Mouse (Mus musculus) neural tube, embryonic 12.5 days (tissue): ENCODE measurements around the gene Nckap1l. TPM values are rescaled to one million over a fixed set of nuclear protein-coding genes. Genes with fewer than 3 reads are reported as not detected.

Experiments
- ATAC-seq: fragments of 200-750 bp; cut with Nextera tagmentation; 2 replicates; pipeline ENCODE4 v1.8.0; 2017; ENCODE audit warnings: low read depth, mild to moderate bottlenecking, moderate TSS enrichment, moderate library complexity; ENCODE audit not compliant: low FRiP score
- H3K27ac ChIP-seq: fragments of 300-500 bp; sonication (generic); 2 replicates; pipeline ENCODE4 v1.5.1; 2016
- H3K27me3 ChIP-seq: fragments of 300-500 bp; sonication (generic); replicated peaks from 2 replicates; pipeline ENCODE4 v1.6.1; 2016; ENCODE audit warnings: mild to moderate bottlenecking
- H3K36me3 ChIP-seq: fragments of 300-500 bp; sonication (generic); 2 replicates; pipeline ENCODE4 v1.6.1; 2016; ENCODE audit warnings: mild to moderate bottlenecking
- H3K4me1 ChIP-seq: fragments of 300-500 bp; sonication (generic); 2 replicates; pipeline ENCODE4 v1.6.1; 2016
- H3K4me2 ChIP-seq: fragments of 300-500 bp; sonication (generic); replicated peaks from 2 replicates; pipeline ENCODE4 v1.6.1; 2016; ENCODE audit warnings: mild to moderate bottlenecking
- H3K4me3 ChIP-seq: fragments of 300-500 bp; sonication (generic); 2 replicates; pipeline ENCODE4 v1.5.1; 2016
- H3K9ac ChIP-seq: fragments of 300-500 bp; sonication (generic); 2 replicates; pipeline ENCODE4 v1.6.1; 2016; ENCODE audit warnings: mild to moderate bottlenecking
- H3K9me3 ChIP-seq: fragments of 300-500 bp; sonication (generic); 2 replicates; pipeline ENCODE4 v1.6.1; 2016; ENCODE audit warnings: mild to moderate bottlenecking
- WGBS: fragments of 180-500 bp; shearing (Covaris S2); methylation state at CpG from one replicate; pipeline ENCODE4 v1.1.7; 2016; 5-methylcytosine and 5-hydroxymethylcytosine counted together
- polyA plus RNA-seq: library from polyadenylated mRNA; unstranded; fragments of >200 nt; fragmentation: Nextera tagmentation; extraction: Ambion mirVana; gene quantifications from 2 replicates; pipeline ENCODE4 v1.2.1, GENCODE M21; 2016

The Nckap1l gene
- polyA plus RNA-seq, 1 experiment from 2014 or later, result 1.8 TPM

GRCm38 (mm10) chr15:103479080-103479606, 25.5 kb downstream of the Nckap1l start:
- H3K27ac ChIP-seq, result no peak overlapping the region
- no peak for ATAC-seq
- H3K9me3 ChIP-seq, result no peaks in the 10 kb centered on the region
- no peaks in the 10 kb centered on the region for H3K36me3 ChIP-seq
- no peaks in the 10 kb centered on the region for H3K27me3 ChIP-seq
- no peak overlapping the region for H3K4me3 ChIP-seq
- no peaks in the 10 kb centered on the region for H3K4me1 ChIP-seq
- H3K9ac ChIP-seq, result no peak overlapping the region
- H3K4me2 ChIP-seq, result no peak overlapping the region
- WGBS, result 78% methylated on average over 1 of the region's 1 CpGs

GRCm38 (mm10) chr15:103480129-103480528, 26.5 kb downstream of the Nckap1l start:
- H3K36me3 ChIP-seq, result no peaks in the 10 kb centered on the region
- H3K4me2 ChIP-seq, result no peak overlapping the region
- H3K27me3 ChIP-seq, result no peaks in the 10 kb centered on the region
- H3K9ac ChIP-seq, result no peak overlapping the region
- WGBS, result 84% methylated on average over 2 of the region's 2 CpGs
- no peaks in the 10 kb centered on the region for H3K4me1 ChIP-seq
- no peak overlapping the region for H3K27ac ChIP-seq
- H3K9me3 ChIP-seq, result no peaks in the 10 kb centered on the region
- no peak for ATAC-seq
- no peak overlapping the region for H3K4me3 ChIP-seq

- Histone ChIP-seq H3K27ac (no peak overlapping the region), H3K4me1 (no peaks in the 10 kb centered on the region), H3K36me3 (no peaks in the 10 kb centered on the region), H3K9ac (no peak overlapping the region), H3K4me3 (no peak overlapping the region), H3K9me3 (no peaks in the 10 kb centered on the region), H3K27me3 (no peaks in the 10 kb centered on the region), H3K4me2 (no peak overlapping the region)
- 0% methylated on average over 1 of the region's 1 CpGs for WGBS
- ATAC-seq, result peak; percentile 71
Measured at GRCm38 (mm10) chr15:103482488-103482887, 28.9 kb downstream of the Nckap1l start.

- Histone ChIP-seq H3K9me3 (no peaks in the 10 kb centered on the region), H3K9ac (no peak overlapping the region), H3K4me2 (no peak overlapping the region), H3K36me3 (no peaks in the 10 kb centered on the region), H3K4me3 (no peak overlapping the region), H3K27ac (no peak overlapping the region), H3K4me1 (no peaks in the 10 kb centered on the region), H3K27me3 (no peaks in the 10 kb centered on the region)
- 32% methylated on average over 2 of the region's 2 CpGs for WGBS
- ATAC-seq, result no peak
Measured at GRCm38 (mm10) chr15:103484490-103484889, 30.9 kb downstream of the Nckap1l start.

GRCm38 (mm10) chr15:103485106-103485505, 31.5 kb downstream of the Nckap1l start:
- ATAC-seq, result no peak
- no peaks in the 10 kb centered on the region for H3K27me3 ChIP-seq
- no peak overlapping the region for H3K27ac ChIP-seq
- H3K36me3 ChIP-seq, result no peaks in the 10 kb centered on the region
- 57% methylated on average over 3 of the region's 3 CpGs for WGBS
- no peak overlapping the region for H3K4me2 ChIP-seq
- H3K9me3 ChIP-seq, result no peaks in the 10 kb centered on the region
- H3K9ac ChIP-seq, result no peak overlapping the region
- H3K4me1 ChIP-seq, result no peaks in the 10 kb centered on the region
- no peak overlapping the region for H3K4me3 ChIP-seq

GRCm38 (mm10) chr15:103486658-103487057, 33.1 kb downstream of the Nckap1l start:
- H3K4me2 ChIP-seq, result no peak overlapping the region
- no peaks in the 10 kb centered on the region for H3K27me3 ChIP-seq
- no peaks in the 10 kb centered on the region for H3K9me3 ChIP-seq
- H3K9ac ChIP-seq, result no peak overlapping the region
- ATAC-seq, result no peak
- no peaks in the 10 kb centered on the region for H3K36me3 ChIP-seq
- H3K27ac ChIP-seq, result no peak overlapping the region
- H3K4me3 ChIP-seq, result no peak overlapping the region
- 53% methylated on average over 1 of the region's 1 CpGs for WGBS
- H3K4me1 ChIP-seq, result no peaks in the 10 kb centered on the region

GRCm38 (mm10) chr15:103488336-103488735, 34.7 kb downstream of the Nckap1l start:
- Histone ChIP-seq H3K27ac (no peak overlapping the region), H3K4me2 (no peak overlapping the region), H3K36me3 (no peaks in the 10 kb centered on the region), H3K9ac (no peak overlapping the region), H3K9me3 (no peaks in the 10 kb centered on the region), H3K4me3 (no peak overlapping the region), H3K4me1 (no peaks in the 10 kb centered on the region), H3K27me3 (no peaks in the 10 kb centered on the region)
- WGBS, result 55% methylated on average over 4 of the region's 4 CpGs
- ATAC-seq, result no peak

GRCm38 (mm10) chr15:103496204-103497140, 42.9 kb downstream of the Nckap1l start:
- no peak overlapping the region for H3K4me3 ChIP-seq
- WGBS, result 55% methylated on average over 10 of the region's 10 CpGs
- peak; percentile 59 for ATAC-seq
- H3K4me2 ChIP-seq, result no peak overlapping the region
- peaks cover 4% of the 10 kb centered on the region for H3K27me3 ChIP-seq
- no peak overlapping the region for H3K27ac ChIP-seq
- peaks cover 19% of the 10 kb centered on the region for H3K4me1 ChIP-seq
- H3K9me3 ChIP-seq, result no peaks in the 10 kb centered on the region
- no peak overlapping the region for H3K9ac ChIP-seq
- H3K36me3 ChIP-seq, result no peaks in the 10 kb centered on the region

GRCm38 (mm10) chr15:103498157-103498556, 44.6 kb downstream of the Nckap1l start:
- H3K36me3 ChIP-seq, result no peaks in the 10 kb centered on the region
- no peaks in the 10 kb centered on the region for H3K9me3 ChIP-seq
- no peak for ATAC-seq
- peaks cover 4% of the 10 kb centered on the region for H3K27me3 ChIP-seq
- H3K27ac ChIP-seq, result no peak overlapping the region
- peaks cover 25% of the 10 kb centered on the region for H3K4me1 ChIP-seq
- no peak overlapping the region for H3K4me3 ChIP-seq
- WGBS, result 30% methylated on average over 3 of the region's 3 CpGs
- no peak overlapping the region for H3K4me2 ChIP-seq
- H3K9ac ChIP-seq, result no peak overlapping the region

- H3K9me3 ChIP-seq, result no peaks in the 10 kb centered on the region
- no peak for ATAC-seq
- no peak overlapping the region for H3K4me2 ChIP-seq
- peaks cover 4% of the 10 kb centered on the region for H3K27me3 ChIP-seq
- no peak overlapping the region for H3K4me3 ChIP-seq
- H3K9ac ChIP-seq, result no peak overlapping the region
- no peaks in the 10 kb centered on the region for H3K36me3 ChIP-seq
- H3K4me1 ChIP-seq, result peaks cover 36% of the 10 kb centered on the region
- H3K27ac ChIP-seq, result no peak overlapping the region
- 59% methylated on average over 1 of the region's 1 CpGs for WGBS
Measured at GRCm38 (mm10) chr15:103500723-103501122, 47.1 kb downstream of the Nckap1l start.

- Histone ChIP-seq H3K9me3 (no peaks in the 10 kb centered on the region), H3K4me1 (peaks cover 36% of the 10 kb centered on the region), H3K27me3 (peaks cover 4% of the 10 kb centered on the region), H3K36me3 (no peaks in the 10 kb centered on the region), H3K9ac (no peak overlapping the region), H3K4me2 (no peak overlapping the region), H3K27ac (no peak overlapping the region), H3K4me3 (no peak overlapping the region)
- 78% methylated on average over 2 of the region's 2 CpGs for WGBS
- no peak for ATAC-seq
Measured at GRCm38 (mm10) chr15:103501186-103501585, 47.6 kb downstream of the Nckap1l start.

- no peaks in the 10 kb centered on the region for H3K9me3 ChIP-seq
- no peaks in the 10 kb centered on the region for H3K36me3 ChIP-seq
- H3K27me3 ChIP-seq, result peaks cover 4% of the 10 kb centered on the region
- H3K4me1 ChIP-seq, result peaks cover 31% of the 10 kb centered on the region
- H3K4me2 ChIP-seq, result peak within 1 kb of the TSS; percentile 96
- peak within 1 kb of the TSS; percentile 66 for H3K4me3 ChIP-seq
- ATAC-seq, result peak; percentile 90
- WGBS, result 1% methylated on average over 61 of the region's 63 CpGs
- H3K27ac ChIP-seq, result peak within 1 kb of the TSS; percentile 59
- peak within 1 kb of the TSS; percentile 78 for H3K9ac ChIP-seq
Measured at GRCm38 (mm10) chr15:103502435-103503250, 49.0 kb downstream of the Nckap1l start, which contains the start of gene Pde1b. Pde1b (plus strand) TSS chr15:103503034.
